Mouse (Mus musculus): Measurements from ENCODE around the gene Noct. TPM values are rescaled to one million over a fixed set of nuclear protein-coding genes. Genes with fewer than 3 reads are reported as not detected.

The Noct gene
- polyA plus RNA-seq, 1 experiment from 2014 or later: 9.3 TPM

DNA sequence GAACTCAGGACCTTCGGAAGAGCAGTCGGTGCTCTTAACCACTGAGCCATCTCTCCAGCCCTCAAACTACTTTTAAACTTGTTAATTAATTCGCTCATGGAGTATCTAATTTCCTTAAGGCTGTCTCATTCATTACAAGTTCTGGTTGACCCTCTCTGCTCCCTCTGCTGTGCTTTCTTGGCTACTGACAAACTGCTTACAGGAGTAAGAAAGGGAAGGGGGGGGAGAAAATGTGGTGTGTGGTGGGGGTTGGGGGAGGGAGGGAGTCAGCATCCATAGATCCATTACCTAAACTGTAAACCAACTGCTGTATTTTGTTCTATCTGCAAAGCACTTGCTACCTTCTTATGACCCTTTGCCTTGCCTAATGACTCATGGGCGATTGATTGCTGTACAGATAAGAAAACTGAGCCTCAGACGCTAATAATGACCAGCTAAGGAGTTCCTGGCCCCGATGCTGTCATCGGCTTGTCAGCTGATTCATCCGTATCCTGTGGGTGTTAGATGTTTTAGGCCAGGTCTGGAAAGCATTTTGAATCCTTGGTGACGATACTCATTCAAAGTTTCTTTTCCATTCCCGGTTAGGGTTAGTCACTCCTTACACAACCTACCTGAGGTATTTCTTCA lies 1.3 kb upstream of the Noct start:
- H3K4me2 ChIP-seq: no peak overlapping the region
- 49% methylated on average over 10 of the region's 10 CpGs for WGBS
- H3K9ac ChIP-seq: no peak overlapping the region
- no peaks in the 10 kb centered on the region for H3K9me3 ChIP-seq
- no peaks in the 10 kb centered on the region for H3K36me3 ChIP-seq
- H3K4me1 ChIP-seq: no peaks in the 10 kb centered on the region
- ATAC-seq (ENCODE audit: insufficient read depth, low FRiP score, low read depth): no peak
- H3K27ac ChIP-seq: no peak overlapping the region
- H3K27me3 ChIP-seq (replicated peaks): no peaks in the 10 kb centered on the region
- no peak overlapping the region for H3K4me3 ChIP-seq (replicated peaks)

DNA sequence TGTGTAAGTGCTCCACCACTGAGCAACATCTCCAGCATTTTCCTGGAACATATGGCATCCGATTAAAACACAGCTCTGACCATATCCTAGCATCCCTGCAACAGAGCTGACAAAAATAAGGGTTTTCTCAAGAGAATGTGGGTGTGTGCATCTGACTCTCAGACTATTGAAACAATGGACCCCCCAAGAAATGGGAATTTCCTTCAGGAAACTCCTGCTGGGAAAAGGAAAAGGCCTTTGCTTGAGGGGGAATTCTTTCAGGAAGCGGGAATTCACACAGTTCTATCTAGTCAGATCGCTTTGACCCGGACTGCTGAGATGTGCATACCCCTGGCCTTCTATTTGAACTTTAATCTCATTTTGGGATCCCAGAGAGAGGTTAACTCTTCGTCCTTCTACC lies 691 bp upstream of the Noct start:
- H3K36me3 ChIP-seq: no peaks in the 10 kb centered on the region
- peak overlapping the region; percentile 71 for H3K4me2 ChIP-seq
- peak overlapping the region; percentile 94; the same call in 1 of the 2 replicates for H3K4me3 ChIP-seq (replicated peaks)
- WGBS: 29% methylated on average over 5 of the region's 5 CpGs
- H3K27me3 ChIP-seq (replicated peaks): no peaks in the 10 kb centered on the region
- peak overlapping the region; percentile 92; the same call in 1 of the 2 replicates for H3K27ac ChIP-seq
- H3K9me3 ChIP-seq: no peaks in the 10 kb centered on the region
- no peak for ATAC-seq (ENCODE audit: insufficient read depth, low FRiP score, low read depth)
- no peaks in the 10 kb centered on the region for H3K4me1 ChIP-seq
- H3K9ac ChIP-seq: no peak overlapping the region

- Histone ChIP-seq H3K9me3 (no peaks in the 10 kb centered on the region), H3K27ac (peak overlapping the region; percentile 92), H3K4me1 (no peaks in the 10 kb centered on the region; the same call in 1 of the 2 replicates), H3K36me3 (no peaks in the 10 kb centered on the region), H3K4me2 (peak overlapping the region; percentile 71), H3K27me3 (replicated peaks) (no peaks in the 10 kb centered on the region), H3K4me3 (replicated peaks) (peak overlapping the region; percentile 94), H3K9ac (peak overlapping the region; percentile 82)
- WGBS: 1% methylated on average over 39 of the region's 39 CpGs
- ATAC-seq (ENCODE audit: insufficient read depth, low FRiP score, low read depth): no peak; the same call in 1 of the 2 replicates
Observed at GRCm38 (mm10) chr3:51225226-51225750, 1.0 kb downstream of the Noct start.

- peak overlapping the region; percentile 94; the same call in 1 of the 2 replicates for H3K4me3 ChIP-seq (replicated peaks)
- 92% methylated on average over 10 of the region's 10 CpGs for WGBS
- ATAC-seq (ENCODE audit: insufficient read depth, low FRiP score, low read depth): no peak
Observed at GRCm38 (mm10) chr3:51225979-51226378, 1.7 kb downstream of the Noct start.

GRCm38 (mm10) chr3:51226601-51227000 lies 2.4 kb downstream of the Noct start:
- ATAC-seq (ENCODE audit: insufficient read depth, low FRiP score, low read depth): no peak
- peaks cover 2% of the 10 kb centered on the region; the same call in 1 of the 2 replicates for H3K4me1 ChIP-seq
- H3K36me3 ChIP-seq: no peaks in the 10 kb centered on the region
- no peak overlapping the region for H3K9ac ChIP-seq
- H3K9me3 ChIP-seq: no peaks in the 10 kb centered on the region
- no peak overlapping the region for H3K4me2 ChIP-seq
- no peak overlapping the region for H3K27ac ChIP-seq
- H3K27me3 ChIP-seq (replicated peaks): no peaks in the 10 kb centered on the region
- 59% methylated on average over 3 of the region's 3 CpGs for WGBS
- peak overlapping the region; percentile 94; the same call in 1 of the 2 replicates for H3K4me3 ChIP-seq (replicated peaks)

More at GRCm38 (mm10) chr3:51225979-51226378, 1.7 kb downstream of the Noct start:
- Histone ChIP-seq H3K4me2 (peak overlapping the region; percentile 71), H3K4me1 (no peaks in the 10 kb centered on the region; the same call in 1 of the 2 replicates), H3K27me3 (replicated peaks) (no peaks in the 10 kb centered on the region), H3K36me3 (no peaks in the 10 kb centered on the region), H3K9me3 (no peaks in the 10 kb centered on the region), H3K27ac (no peak overlapping the region), H3K9ac (no peak overlapping the region)

DNA sequence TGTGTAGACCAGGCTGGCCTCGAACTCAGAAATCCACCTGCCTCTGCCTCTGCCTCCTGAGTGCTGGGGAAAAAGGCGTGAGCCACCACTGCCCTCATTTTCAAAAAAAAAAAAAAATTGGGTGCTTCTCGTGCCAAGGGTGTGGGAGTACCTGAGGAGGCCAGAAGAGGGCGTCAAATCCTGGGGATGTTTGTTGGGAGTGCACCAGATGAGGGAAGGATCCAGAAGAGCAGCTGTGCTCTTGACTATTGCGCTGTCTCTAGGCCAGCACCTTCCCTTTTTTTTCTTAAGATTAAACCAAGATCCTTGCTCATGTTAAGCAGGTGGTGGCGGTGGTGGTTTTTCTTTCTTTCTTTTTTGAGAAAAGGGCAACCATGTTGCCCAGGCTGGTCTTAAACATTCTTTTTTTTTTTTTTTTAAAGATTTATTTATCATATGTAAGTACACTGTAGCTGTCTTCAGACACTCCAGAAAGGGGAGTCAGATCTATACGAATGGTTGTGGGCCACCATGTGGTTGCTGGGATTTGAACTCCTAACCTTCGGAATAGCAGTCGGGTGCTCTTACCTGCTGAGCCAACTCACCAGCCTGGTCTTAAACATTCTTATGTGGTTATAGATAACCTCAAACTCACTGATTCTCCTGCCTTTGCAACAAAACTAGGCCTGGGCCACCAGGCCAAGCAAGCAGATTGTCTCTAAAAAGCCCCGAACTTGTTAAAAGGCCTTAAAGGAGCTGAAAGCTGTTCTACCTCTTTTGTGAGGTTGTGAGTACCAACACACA lies 4.0 kb downstream of the Noct start:
- ATAC-seq (ENCODE audit: insufficient read depth, low FRiP score, low read depth): no peak
- Histone ChIP-seq H3K4me2 (no peak overlapping the region), H3K9ac (no peak overlapping the region), H3K4me3 (replicated peaks) (no peak overlapping the region), H3K9me3 (no peaks in the 10 kb centered on the region), H3K27me3 (replicated peaks) (no peaks in the 10 kb centered on the region), H3K36me3 (no peaks in the 10 kb centered on the region), H3K27ac (no peak overlapping the region), H3K4me1 (peaks cover 2% of the 10 kb centered on the region; the same call in 1 of the 2 replicates)
- WGBS: 71% methylated on average over 10 of the region's 10 CpGs

- no peak overlapping the region for H3K9ac ChIP-seq
- no peaks in the 10 kb centered on the region for H3K27me3 ChIP-seq (replicated peaks)
- no peak overlapping the region for H3K4me2 ChIP-seq
- no peak overlapping the region for H3K27ac ChIP-seq
- ATAC-seq (ENCODE audit: insufficient read depth, low FRiP score, low read depth): no peak
- no peaks in the 10 kb centered on the region for H3K36me3 ChIP-seq
- WGBS: 74% methylated on average over 9 of the region's 9 CpGs
- no peak overlapping the region for H3K4me3 ChIP-seq (replicated peaks)
- peaks cover 5% of the 10 kb centered on the region for H3K4me1 ChIP-seq
- H3K9me3 ChIP-seq: no peaks in the 10 kb centered on the region
Observed at GRCm38 (mm10) chr3:51228821-51229205, 4.6 kb downstream of the Noct start.

GRCm38 (mm10) chr3:51229226-51229625 lies 5.0 kb downstream of the Noct start:
- Histone ChIP-seq H3K4me1 (peaks cover 7% of the 10 kb centered on the region), H3K27ac (no peak overlapping the region), H3K9me3 (no peaks in the 10 kb centered on the region), H3K4me3 (replicated peaks) (no peak overlapping the region), H3K9ac (no peak overlapping the region), H3K27me3 (replicated peaks) (no peaks in the 10 kb centered on the region), H3K36me3 (no peaks in the 10 kb centered on the region), H3K4me2 (no peak overlapping the region)
- no peak for ATAC-seq (ENCODE audit: insufficient read depth, low FRiP score, low read depth)
- WGBS: 66% methylated on average over 3 of the region's 3 CpGs

GRCm38 (mm10) chr3:51230146-51230835 lies 6.0 kb downstream of the Noct start:
- H3K4me1 ChIP-seq: peaks cover 15% of the 10 kb centered on the region
- H3K4me3 ChIP-seq (replicated peaks): no peak overlapping the region
- WGBS: 84% methylated on average over 6 of the region's 6 CpGs
- H3K36me3 ChIP-seq: no peaks in the 10 kb centered on the region
- no peak overlapping the region for H3K4me2 ChIP-seq
- no peak overlapping the region for H3K9ac ChIP-seq
- peak; percentile 82 for ATAC-seq (ENCODE audit: insufficient read depth, low FRiP score, low read depth)
- H3K9me3 ChIP-seq: no peaks in the 10 kb centered on the region
- no peaks in the 10 kb centered on the region for H3K27me3 ChIP-seq (replicated peaks)
- H3K27ac ChIP-seq: peak overlapping the region; percentile 53; the same call in 1 of the 2 replicates

DNA sequence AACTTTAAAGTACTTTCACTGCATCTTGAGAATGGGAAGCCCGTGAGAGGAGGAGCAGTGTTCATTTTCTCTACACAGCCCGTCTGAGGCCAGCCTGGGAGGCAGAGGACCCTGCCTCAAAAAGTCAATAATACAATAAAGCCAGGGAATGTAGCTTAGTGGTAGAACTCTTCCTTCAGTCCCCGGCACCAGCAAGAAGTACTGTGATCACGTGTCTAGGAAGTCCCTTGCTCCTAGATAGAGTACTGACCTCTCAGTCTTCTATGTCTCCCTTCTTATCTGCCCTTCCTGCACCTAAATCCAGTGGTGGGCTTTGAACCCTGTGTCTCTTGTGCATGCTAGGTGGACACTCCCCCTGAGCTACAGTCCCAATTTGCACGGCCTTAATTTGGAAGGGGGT lies 6.6 kb downstream of the Noct start:
- H3K4me2 ChIP-seq: no peak overlapping the region
- no peaks in the 10 kb centered on the region for H3K27me3 ChIP-seq (replicated peaks)
- ATAC-seq (ENCODE audit: insufficient read depth, low FRiP score, low read depth): no peak
- H3K9me3 ChIP-seq: no peaks in the 10 kb centered on the region
- peaks cover 15% of the 10 kb centered on the region for H3K4me1 ChIP-seq
- H3K9ac ChIP-seq: no peak overlapping the region
- WGBS: 62% methylated on average over 5 of the region's 5 CpGs
- no peak overlapping the region for H3K4me3 ChIP-seq (replicated peaks)
- no peaks in the 10 kb centered on the region for H3K36me3 ChIP-seq
- H3K27ac ChIP-seq: peak overlapping the region; percentile 53

- ATAC-seq (ENCODE audit: insufficient read depth, low FRiP score, low read depth): peak; percentile 34
- Histone ChIP-seq H3K4me3 (replicated peaks) (no peak overlapping the region), H3K4me1 (peaks cover 15% of the 10 kb centered on the region), H3K9ac (no peak overlapping the region), H3K36me3 (no peaks in the 10 kb centered on the region), H3K27ac (peak overlapping the region; percentile 53), H3K9me3 (no peaks in the 10 kb centered on the region), H3K27me3 (replicated peaks) (no peaks in the 10 kb centered on the region), H3K4me2 (no peak overlapping the region)
- 52% methylated on average over 3 of the region's 3 CpGs for WGBS
Observed at GRCm38 (mm10) chr3:51231499-51231898, 7.3 kb downstream of the Noct start.

All from stomach, embryonic 15.5 days (tissue).